Mouse (Mus musculus): Measurements from ENCODE around the gene Efs. TPM values are rescaled to one million over a fixed set of nuclear protein-coding genes. Genes with fewer than 3 reads are reported as not detected.
A peak's percentile ranks its signal among the peaks of the same experiment; 100 is the strongest.

Gene Efs
- total and polyA plus RNA-seq, 2 experiments from 2014 or later: 3.9 to 22.2 TPM

DNA sequence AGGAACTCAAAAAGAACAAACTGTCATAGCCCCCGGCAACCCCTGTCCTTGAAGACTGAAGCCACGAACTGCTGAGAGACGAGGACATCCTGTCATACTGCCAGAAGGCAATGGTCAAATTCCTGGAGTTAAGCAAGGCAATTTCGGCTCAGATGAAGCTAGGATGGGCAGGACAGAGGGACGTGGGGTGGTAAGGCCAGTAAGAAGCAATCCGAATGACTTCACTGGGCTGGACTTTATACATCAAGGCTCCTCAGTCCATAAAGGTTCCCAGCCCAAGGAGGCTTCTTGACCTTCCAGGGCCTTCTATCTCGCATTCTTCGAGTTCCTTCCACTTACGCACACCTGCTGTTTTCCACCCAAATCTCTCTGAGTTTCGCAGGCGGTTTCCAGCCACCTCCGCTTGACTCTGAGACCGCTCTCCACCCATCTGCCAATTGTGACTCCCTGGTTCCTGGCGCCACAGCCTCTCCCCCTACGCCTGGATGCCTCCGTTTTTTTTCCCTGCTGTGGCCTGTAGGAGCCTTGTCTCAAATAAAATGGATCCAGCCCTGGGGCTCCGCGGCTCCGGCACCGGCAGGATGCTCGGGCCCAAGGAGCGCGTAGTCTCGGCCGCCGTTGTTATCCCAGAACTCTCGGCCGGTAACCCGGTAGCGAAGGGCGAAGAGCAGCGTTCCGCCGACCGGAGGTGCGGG is 49.9 kb downstream of the Efs start:
- peaks cover 11% of the 10 kb centered on the region; the same call in 1 of the 2 replicates for H3K4me1 ChIP-seq (ENCODE audit: control insufficient read depth, insufficient read depth)
- 3% methylated on average over 36 of the region's 36 CpGs for WGBS
- peak; percentile 37 for ATAC-seq (ENCODE audit: insufficient read depth, low read depth)

DNA sequence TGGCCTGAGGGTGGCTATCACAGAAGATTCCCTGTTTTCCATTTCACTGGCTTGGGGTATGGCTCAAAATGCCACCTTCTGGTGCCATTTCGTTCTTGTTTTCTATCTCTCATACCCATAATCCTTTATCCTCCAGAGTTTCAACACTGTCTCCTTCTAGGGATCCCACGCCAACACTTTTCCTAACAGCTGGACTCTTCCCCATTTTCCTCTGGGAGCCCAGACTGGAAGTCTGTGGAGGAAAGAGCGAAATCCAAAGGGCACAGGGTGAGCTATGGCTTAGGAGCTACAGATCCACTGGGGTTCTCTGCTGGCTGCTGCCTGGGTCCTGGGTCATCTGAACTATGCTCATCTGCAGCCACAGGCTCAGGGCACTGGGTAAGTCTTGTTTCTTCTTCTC is 51.8 kb downstream of the Efs start:
- Histone ChIP-seq H3K4me3 (ENCODE audit: low read depth, low read length) (no peak overlapping the region), H3K4me2 (ENCODE audit: low read depth, low read length) (no peak overlapping the region), H3K9ac (replicated peaks; ENCODE audit: low read depth, low read length) (no peak overlapping the region), H3K9me3 (replicated peaks; ENCODE audit: control insufficient read depth, low read length) (no peaks in the 10 kb centered on the region), H3K27me3 (ENCODE audit: control insufficient read depth, insufficient read depth, low read length) (no peaks in the 10 kb centered on the region), H3K4me1 (ENCODE audit: control insufficient read depth, insufficient read depth) (peaks cover 11% of the 10 kb centered on the region; the same call in 1 of the 2 replicates), H3K36me3 (replicated peaks; ENCODE audit: control insufficient read depth, insufficient read depth, low read length) (no peaks in the 10 kb centered on the region), H3K27ac (ENCODE audit: low read depth) (no peak overlapping the region)
- DNase-seq (ENCODE audit: low spot score) (no peak), ATAC-seq (ENCODE audit: insufficient read depth, low read depth) (no peak)
- 91% methylated on average over 3 of the region's 3 CpGs for WGBS
- TF ChIP-seq CTCF (IDR thresholded peaks at IDR 0.05; ENCODE audit: low read depth) (no peak), EP300 (IDR thresholded peaks at IDR 0.05; ENCODE audit: low read depth) (no peak)

More for the DNA sequence above, 49.9 kb downstream of the Efs start:
- H3K4me2 ChIP-seq (ENCODE audit: low read depth, low read length): peak overlapping the region; percentile 98
- peak overlapping the region; percentile 85 for H3K4me3 ChIP-seq (ENCODE audit: low read depth, low read length)
- H3K27me3 ChIP-seq (ENCODE audit: control insufficient read depth, insufficient read depth, low read length): no peaks in the 10 kb centered on the region
- H3K9me3 ChIP-seq (replicated peaks; ENCODE audit: control insufficient read depth, low read length): no peaks in the 10 kb centered on the region
- H3K27ac ChIP-seq (ENCODE audit: low read depth): peak overlapping the region; percentile 79
- H3K36me3 ChIP-seq (replicated peaks; ENCODE audit: control insufficient read depth, insufficient read depth, low read length): no peaks in the 10 kb centered on the region
- peak; percentile 24 for DNase-seq (ENCODE audit: low spot score)
- peak overlapping the region; percentile 69 for H3K9ac ChIP-seq (replicated peaks; ENCODE audit: low read depth, low read length)
- TF ChIP-seq CTCF (IDR thresholded peaks at IDR 0.05; ENCODE audit: low read depth) (no peak), EP300 (IDR thresholded peaks at IDR 0.05; ENCODE audit: low read depth) (no peak)

DNA sequence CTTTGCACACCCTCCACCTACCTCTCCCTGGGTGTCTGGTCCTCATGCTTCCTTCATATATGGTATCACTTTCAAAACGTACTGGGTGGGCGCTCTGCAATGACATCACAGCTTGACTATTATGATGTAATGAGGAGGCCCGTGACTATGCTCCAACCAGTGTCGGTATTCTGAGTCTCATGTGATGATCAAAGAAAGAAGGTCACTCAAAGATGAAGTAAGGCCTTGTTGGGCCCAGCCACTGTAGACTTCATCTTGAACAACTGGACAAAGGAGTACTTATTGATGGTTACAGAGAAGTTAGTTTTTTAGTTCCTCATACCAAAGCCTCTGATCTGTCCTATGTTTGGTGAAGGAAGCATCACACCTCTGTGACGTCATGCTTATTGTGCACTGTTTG is 55.1 kb downstream of the Efs start, which contains the start of gene Homez:
Gene Homez (minus strand): TSS at position 101 of the 400 bp plus-strand sequence.
- DNase-seq (ENCODE audit: low spot score) (no peak), ATAC-seq (ENCODE audit: insufficient read depth, low read depth) (no peak)
- TF ChIP-seq CTCF (IDR thresholded peaks at IDR 0.05; ENCODE audit: low read depth) (no peak), EP300 (IDR thresholded peaks at IDR 0.05; ENCODE audit: low read depth) (no peak)
- Histone ChIP-seq H3K27me3 (ENCODE audit: control insufficient read depth, insufficient read depth, low read length) (no peaks in the 10 kb centered on the region), H3K4me3 (ENCODE audit: low read depth, low read length) (no peak within 1 kb of the TSS), H3K27ac (ENCODE audit: low read depth) (no peak within 1 kb of the TSS), H3K9me3 (replicated peaks; ENCODE audit: control insufficient read depth, low read length) (no peaks in the 10 kb centered on the region), H3K36me3 (replicated peaks; ENCODE audit: control insufficient read depth, insufficient read depth, low read length) (no peaks in the 10 kb centered on the region), H3K4me1 (ENCODE audit: control insufficient read depth, insufficient read depth) (peaks cover 5% of the 10 kb centered on the region; the same call in 1 of the 2 replicates), H3K4me2 (ENCODE audit: low read depth, low read length) (no peak within 1 kb of the TSS), H3K9ac (replicated peaks; ENCODE audit: low read depth, low read length) (no peak within 1 kb of the TSS)
- 86% methylated on average over 5 of the region's 5 CpGs for WGBS

DNA sequence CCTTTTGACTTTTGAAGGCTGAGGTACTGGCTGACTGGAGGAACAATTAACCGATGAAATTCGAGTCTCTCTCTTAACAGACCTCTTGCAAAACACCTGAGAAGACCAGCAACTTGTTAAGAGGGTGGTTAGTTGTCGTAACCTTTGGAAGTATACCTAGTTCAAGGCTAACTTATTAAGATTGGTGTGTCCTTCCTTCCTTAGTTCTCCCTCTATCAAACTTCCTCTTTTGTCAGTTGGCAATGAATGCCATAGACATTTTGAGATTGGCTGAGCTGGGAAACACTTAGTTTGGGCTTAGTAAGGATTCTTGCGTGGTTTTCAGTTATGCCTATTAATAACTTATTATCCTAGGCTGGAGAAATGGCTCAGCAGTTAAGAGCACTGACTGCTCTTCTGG is 57.9 kb downstream of the Efs start:
- H3K27me3 ChIP-seq (ENCODE audit: control insufficient read depth, insufficient read depth, low read length): no peaks in the 10 kb centered on the region
- H3K4me1 ChIP-seq (ENCODE audit: control insufficient read depth, insufficient read depth): no peaks in the 10 kb centered on the region; the same call in 1 of the 2 replicates
- H3K9ac ChIP-seq (replicated peaks; ENCODE audit: low read depth, low read length): no peak overlapping the region
- no peak overlapping the region for H3K4me3 ChIP-seq (ENCODE audit: low read depth, low read length)
- no peak overlapping the region for H3K27ac ChIP-seq (ENCODE audit: low read depth)
- 82% methylated on average over 4 of the region's 4 CpGs for WGBS
- no peaks in the 10 kb centered on the region for H3K36me3 ChIP-seq (replicated peaks; ENCODE audit: control insufficient read depth, insufficient read depth, low read length)
- no peak overlapping the region for H3K4me2 ChIP-seq (ENCODE audit: low read depth, low read length)
- TF ChIP-seq EP300 (IDR thresholded peaks at IDR 0.05; ENCODE audit: low read depth): no peak
- TF ChIP-seq CTCF (IDR thresholded peaks at IDR 0.05; ENCODE audit: low read depth): no peak
- ATAC-seq (ENCODE audit: insufficient read depth, low read depth): no peak
- no peak for DNase-seq (ENCODE audit: low spot score)
- H3K9me3 ChIP-seq (replicated peaks; ENCODE audit: control insufficient read depth, low read length): no peaks in the 10 kb centered on the region

DNA sequence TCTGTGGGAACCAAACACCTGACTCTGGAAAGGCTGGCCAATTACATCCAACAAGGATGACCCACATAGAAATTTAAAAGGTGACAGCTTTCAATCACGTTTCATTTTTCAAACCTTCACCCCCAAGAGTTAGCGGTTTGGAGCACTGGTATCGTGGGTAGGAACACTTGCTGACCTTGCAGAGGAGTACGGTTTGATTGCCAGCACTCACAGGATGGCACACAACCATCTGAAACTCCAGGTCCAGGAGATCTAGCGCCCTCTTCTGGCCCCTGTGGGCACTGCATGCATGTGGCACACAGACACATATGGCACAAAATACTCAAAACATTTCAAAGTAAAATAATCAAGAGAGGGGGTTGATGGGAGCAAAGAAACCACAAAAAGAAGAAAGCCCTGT is 59.0 kb downstream of the Efs start:
- H3K4me3 ChIP-seq (ENCODE audit: low read depth, low read length): no peak overlapping the region
- no peak for DNase-seq (ENCODE audit: low spot score)
- H3K4me2 ChIP-seq (ENCODE audit: low read depth, low read length): no peak overlapping the region
- 57% methylated on average over 5 of the region's 5 CpGs for WGBS
- TF ChIP-seq EP300 (IDR thresholded peaks at IDR 0.05; ENCODE audit: low read depth) (no peak), CTCF (IDR thresholded peaks at IDR 0.05; ENCODE audit: low read depth) (peak; percentile 10; the same call in 1 of the 2 replicates)
- H3K9ac ChIP-seq (replicated peaks; ENCODE audit: low read depth, low read length): no peak overlapping the region
- H3K9me3 ChIP-seq (replicated peaks; ENCODE audit: control insufficient read depth, low read length): no peaks in the 10 kb centered on the region
- H3K27me3 ChIP-seq (ENCODE audit: control insufficient read depth, insufficient read depth, low read length): no peaks in the 10 kb centered on the region
- no peak overlapping the region for H3K27ac ChIP-seq (ENCODE audit: low read depth)
- H3K36me3 ChIP-seq (replicated peaks; ENCODE audit: control insufficient read depth, insufficient read depth, low read length): no peaks in the 10 kb centered on the region
- ATAC-seq (ENCODE audit: insufficient read depth, low read depth): no peak
- no peaks in the 10 kb centered on the region; the same call in 1 of the 2 replicates for H3K4me1 ChIP-seq (ENCODE audit: control insufficient read depth, insufficient read depth)

MicroRNAs encoded within 50 kb of the gene (microRNA counts, 519-probe panel; counts per million panel counts)
- microRNA mmu-miR-208a (10,190 counts per million, percentile 99 among the panel's probes with 10 or more counts), microRNA mmu-miR-208b (10,521 counts per million, percentile 100 among the panel's probes with 10 or more counts)

Small RNAs within 50 kb of the gene (microRNA-seq; reads per million reads assigned to microRNA genes)
- gene Mir208a (16,327 reads per million, percentile 96 among the genes with 10 or more reads in this experiment), gene Mir208b (147,297 reads per million, percentile 100 among the genes with 10 or more reads in this experiment)

Other genes starting within 250 kb of the Efs start
- gene 1700123O20Rik, start 239.9 kb downstream of the Efs start, total RNA-seq (2014; rRNA removed; ENCODE audit: low replicate concordance): 15.4 and 27.8 TPM in 2 replicates
- gene 1700123O20Rik, start 239.9 kb downstream of the Efs start, polyA plus RNA-seq (2015; fragmentation: Nextera tagmentation; extraction: Ambion mirVana): 39.1 and 40.8 TPM in 2 replicates
- 54.8 and 69.7 TPM in 2 replicates for gene Acin1, start 239.2 kb downstream of the Efs start, total RNA-seq (2014; rRNA removed; ENCODE audit: low replicate concordance)
- 56.0 and 57.5 TPM in 2 replicates for gene Acin1, start 239.2 kb downstream of the Efs start, polyA plus RNA-seq (2015; fragmentation: Nextera tagmentation; extraction: Ambion mirVana)
- not detected in 2 replicates for gene Gm29776, start 227.3 kb downstream of the Efs start, total RNA-seq (2014; rRNA removed; ENCODE audit: low replicate concordance)
- 0.10 and 0.11 TPM in 2 replicates for gene Gm29776, start 227.3 kb downstream of the Efs start, polyA plus RNA-seq (2015; fragmentation: Nextera tagmentation; extraction: Ambion mirVana)
- not detected in 2 replicates for gene Cebpe, start 214.0 kb downstream of the Efs start, total RNA-seq (2014; rRNA removed; ENCODE audit: low replicate concordance)
- not detected in 2 replicates for gene Cebpe, start 214.0 kb downstream of the Efs start, polyA plus RNA-seq (2015; fragmentation: Nextera tagmentation; extraction: Ambion mirVana)
- 3.1 and 3.2 TPM in 2 replicates for gene Slc7a8, start 144.2 kb downstream of the Efs start, total RNA-seq (2014; rRNA removed; ENCODE audit: low replicate concordance)
- gene Slc7a8, start 144.2 kb downstream of the Efs start, polyA plus RNA-seq (2015; fragmentation: Nextera tagmentation; extraction: Ambion mirVana): 1.2 and 1.3 TPM in 2 replicates
- not detected in 2 replicates for gene Rnf212b, start 112.0 kb downstream of the Efs start, total RNA-seq (2014; rRNA removed; ENCODE audit: low replicate concordance)
- gene Rnf212b, start 112.0 kb downstream of the Efs start, polyA plus RNA-seq (2015; fragmentation: Nextera tagmentation; extraction: Ambion mirVana): 0.15 TPM in 1 of 2 replicates, not detected in the other
- 4.5 and 5.1 TPM in 2 replicates for gene Homez, start 55.2 kb downstream of the Efs start, total RNA-seq (2014; rRNA removed; ENCODE audit: low replicate concordance)
- gene Homez, start 55.2 kb downstream of the Efs start, polyA plus RNA-seq (2015; fragmentation: Nextera tagmentation; extraction: Ambion mirVana): 4.3 and 5.4 TPM in 2 replicates
- 0.08 and 1.3 TPM in 2 replicates for gene Ppp1r3e, start 48.6 kb downstream of the Efs start, total RNA-seq (2014; rRNA removed; ENCODE audit: low replicate concordance)
- gene Ppp1r3e, start 48.6 kb downstream of the Efs start, polyA plus RNA-seq (2015; fragmentation: Nextera tagmentation; extraction: Ambion mirVana): 0.79 and 1.3 TPM in 2 replicates
- 20.6 and 31.1 TPM in 2 replicates for gene Bcl2l2, start 42.7 kb downstream of the Efs start, total RNA-seq (2014; rRNA removed; ENCODE audit: low replicate concordance)
- 2.9 and 3.3 TPM in 2 replicates for gene Bcl2l2, start 42.7 kb downstream of the Efs start, polyA plus RNA-seq (2015; fragmentation: Nextera tagmentation; extraction: Ambion mirVana)
- gene Gm20521, start 42.7 kb downstream of the Efs start, total RNA-seq (2014; rRNA removed; ENCODE audit: low replicate concordance): not detected in 2 replicates
- 0.18 TPM in 1 of 2 replicates, not detected in the other for gene Gm20521, start 42.7 kb downstream of the Efs start, polyA plus RNA-seq (2015; fragmentation: Nextera tagmentation; extraction: Ambion mirVana)
- 27.6 and 44.5 TPM in 2 replicates for gene Pabpn1, start 33.6 kb downstream of the Efs start, total RNA-seq (2014; rRNA removed; ENCODE audit: low replicate concordance)
- 35.0 and 36.2 TPM in 2 replicates for gene Pabpn1, start 33.6 kb downstream of the Efs start, polyA plus RNA-seq (2015; fragmentation: Nextera tagmentation; extraction: Ambion mirVana)
- 46.6 and 46.8 TPM in 2 replicates for gene Slc22a17, start 13.0 kb downstream of the Efs start, total RNA-seq (2014; rRNA removed; ENCODE audit: low replicate concordance)
- gene Slc22a17, start 13.0 kb downstream of the Efs start, polyA plus RNA-seq (2015; fragmentation: Nextera tagmentation; extraction: Ambion mirVana): 22.3 and 22.7 TPM in 2 replicates
- not detected in 2 replicates for gene Il25, start 6.6 kb upstream of the Efs start, total RNA-seq (2014; rRNA removed; ENCODE audit: low replicate concordance)
- 0.11 TPM in 1 of 2 replicates, not detected in the other for gene Il25, start 6.6 kb upstream of the Efs start, polyA plus RNA-seq (2015; fragmentation: Nextera tagmentation; extraction: Ambion mirVana)
- gene Cmtm5, start 10.1 kb upstream of the Efs start, total RNA-seq (2014; rRNA removed; ENCODE audit: low replicate concordance): 3.1 and 8.1 TPM in 2 replicates
- gene Cmtm5, start 10.1 kb upstream of the Efs start, polyA plus RNA-seq (2015; fragmentation: Nextera tagmentation; extraction: Ambion mirVana): 0.34 and 0.85 TPM in 2 replicates
- 3,860 and 3,976 TPM in 2 replicates for gene Myh6, start 40.8 kb upstream of the Efs start, total RNA-seq (2014; rRNA removed; ENCODE audit: low replicate concordance)
- gene Myh6, start 40.8 kb upstream of the Efs start, polyA plus RNA-seq (2015; fragmentation: Nextera tagmentation; extraction: Ambion mirVana): 8,242 and 9,737 TPM in 2 replicates
- gene Gm17428, start 50.8 kb upstream of the Efs start, total RNA-seq (2014; rRNA removed; ENCODE audit: low replicate concordance): not detected in 2 replicates
- not detected in 2 replicates for gene Gm17428, start 50.8 kb upstream of the Efs start, polyA plus RNA-seq (2015; fragmentation: Nextera tagmentation; extraction: Ambion mirVana)
- gene Myh7, start 68.5 kb upstream of the Efs start, total RNA-seq (2014; rRNA removed; ENCODE audit: low replicate concordance): 4,273 and 4,731 TPM in 2 replicates
- 1,026 and 1,537 TPM in 2 replicates for gene Myh7, start 68.5 kb upstream of the Efs start, polyA plus RNA-seq (2015; fragmentation: Nextera tagmentation; extraction: Ambion mirVana)
- gene Ngdn, start 89.3 kb upstream of the Efs start, total RNA-seq (2014; rRNA removed; ENCODE audit: low replicate concordance): 20.2 and 50.1 TPM in 2 replicates
- 50.0 and 50.9 TPM in 2 replicates for gene Ngdn, start 89.3 kb upstream of the Efs start, polyA plus RNA-seq (2015; fragmentation: Nextera tagmentation; extraction: Ambion mirVana)
- gene Zfhx2, start 166.2 kb upstream of the Efs start, total RNA-seq (2014; rRNA removed; ENCODE audit: low replicate concordance): 1.8 and 1.9 TPM in 2 replicates
- 1.1 and 1.2 TPM in 2 replicates for gene Zfhx2, start 166.2 kb upstream of the Efs start, polyA plus RNA-seq (2015; fragmentation: Nextera tagmentation; extraction: Ambion mirVana)
- 12.2 and 17.7 TPM in 2 replicates for gene Thtpa, start 168.7 kb upstream of the Efs start, total RNA-seq (2014; rRNA removed; ENCODE audit: low replicate concordance)
- 13.3 and 13.4 TPM in 2 replicates for gene Thtpa, start 168.7 kb upstream of the Efs start, polyA plus RNA-seq (2015; fragmentation: Nextera tagmentation; extraction: Ambion mirVana)
- gene Ap1g2, start 180.5 kb upstream of the Efs start, total RNA-seq (2014; rRNA removed; ENCODE audit: low replicate concordance): 0.93 and 3.9 TPM in 2 replicates
- gene Ap1g2, start 180.5 kb upstream of the Efs start, polyA plus RNA-seq (2015; fragmentation: Nextera tagmentation; extraction: Ambion mirVana): 5.6 and 5.7 TPM in 2 replicates
- 0.15 and 0.38 TPM in 2 replicates for gene Jph4, start 190.8 kb upstream of the Efs start, total RNA-seq (2014; rRNA removed; ENCODE audit: low replicate concordance)
- 0.03 and 0.10 TPM in 2 replicates for gene Jph4, start 190.8 kb upstream of the Efs start, polyA plus RNA-seq (2015; fragmentation: Nextera tagmentation; extraction: Ambion mirVana)